Mouse (Mus musculus) hindbrain, embryonic 16.5 days (tissue): ENCODE measurements around the gene Gm48551. TPM values are rescaled to one million over a fixed set of nuclear protein-coding genes. Genes with fewer than 3 reads are reported as not detected.
A peak's percentile ranks its signal among the peaks of the same experiment; 100 is the strongest.

ENCODE experiments used
- ATAC-seq: fragments of 200-750 bp; cut with Nextera tagmentation; 2 replicates; pipeline ENCODE4 v1.8.0; 2017; ENCODE audit warnings: moderate TSS enrichment, moderate library complexity
- H3K27ac ChIP-seq: fragments of 300-500 bp; sonication (generic); 2 replicates; pipeline ENCODE4 v1.5.1; 2014; ENCODE audit warnings: low read depth, mild to moderate bottlenecking, control low read depth, low read length, moderate library complexity
- H3K27me3 ChIP-seq: fragments of 300-500 bp; sonication (generic); replicated peaks from 2 replicates; pipeline ENCODE4 v1.6.1; 2014; ENCODE audit warnings: low read length; ENCODE audit not compliant: control insufficient read depth, insufficient read depth
- H3K36me3 ChIP-seq: fragments of 300-500 bp; sonication (generic); 2 replicates; pipeline ENCODE4 v1.6.1; 2014; ENCODE audit warnings: mild to moderate bottlenecking, low read length, moderate library complexity, mixed read lengths; ENCODE audit not compliant: control insufficient read depth, insufficient read depth
- H3K4me1 ChIP-seq: fragments of 300-500 bp; sonication (generic); 2 replicates; pipeline ENCODE4 v1.6.1; 2014; ENCODE audit warnings: low read depth, low read length; ENCODE audit not compliant: control insufficient read depth, insufficient read depth
- H3K4me2 ChIP-seq: fragments of 300-500 bp; sonication (generic); 2 replicates; pipeline ENCODE4 v1.6.1; 2014; ENCODE audit warnings: mild to moderate bottlenecking, low read length, control low read depth, moderate library complexity
- H3K4me3 ChIP-seq: fragments of 300-500 bp; sonication (generic); 2 replicates; pipeline ENCODE4 v1.5.1; 2014; ENCODE audit warnings: mild to moderate bottlenecking, low read length, control low read depth, moderate library complexity
- H3K9ac ChIP-seq: fragments of 300-500 bp; sonication (generic); 2 replicates; pipeline ENCODE4 v1.6.1; 2014; ENCODE audit warnings: low read depth, mild to moderate bottlenecking, control low read depth, low read length, moderate library complexity
- H3K9me3 ChIP-seq: fragments of 300-500 bp; sonication (generic); 2 replicates; pipeline ENCODE4 v1.6.1; 2014; ENCODE audit warnings: mild to moderate bottlenecking, low read length, moderate library complexity; ENCODE audit not compliant: control insufficient read depth
- WGBS: fragments of 180-500 bp; shearing (Covaris S2); extraction: QIAGEN DNeasy Blood & Tissue Kit; methylation state at CpG from one replicate; pipeline ENCODE4 v1.1.7; 2014; 5-methylcytosine and 5-hydroxymethylcytosine counted together
- polyA plus RNA-seq: library from polyadenylated mRNA; unstranded; fragments of >200 nt; fragmentation: Nextera tagmentation; extraction: Ambion mirVana; gene quantifications from 2 replicates; pipeline ENCODE4 v1.2.1, GENCODE M21; 2015

Gene Gm48551
- polyA plus RNA-seq, 1 experiment from 2014 or later, result 7.9 TPM

DNA sequence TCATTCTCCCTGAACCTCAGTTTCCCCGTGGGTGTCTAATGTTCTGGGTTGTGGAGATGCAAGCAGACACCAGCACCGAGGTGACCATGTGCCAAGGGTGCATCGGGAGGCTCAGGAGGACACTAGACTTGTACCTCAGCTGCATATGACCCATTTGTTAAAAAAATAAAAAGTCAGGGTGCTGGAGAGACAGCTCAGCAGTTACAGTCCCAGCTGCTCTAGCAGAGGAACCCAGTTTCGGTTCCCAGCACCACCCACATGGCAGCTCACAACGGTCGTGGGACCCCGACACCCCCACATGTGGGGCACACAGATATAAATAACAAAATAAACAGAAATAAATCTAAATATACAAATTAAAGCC lies 44.2 kb downstream of the Gm48551 start:
- 88% methylated on average over 7 of the region's 7 CpGs for WGBS
- Histone ChIP-seq H3K4me2 (no peak overlapping the region), H3K36me3 (no peaks in the 10 kb centered on the region), H3K9ac (no peak overlapping the region), H3K4me1 (peaks cover 52% of the 10 kb centered on the region), H3K9me3 (no peaks in the 10 kb centered on the region; the same call in 1 of the 2 replicates), H3K4me3 (no peak overlapping the region), H3K27me3 (peaks cover 12% of the 10 kb centered on the region), H3K27ac (no peak overlapping the region)
- ATAC-seq, result no peak

DNA sequence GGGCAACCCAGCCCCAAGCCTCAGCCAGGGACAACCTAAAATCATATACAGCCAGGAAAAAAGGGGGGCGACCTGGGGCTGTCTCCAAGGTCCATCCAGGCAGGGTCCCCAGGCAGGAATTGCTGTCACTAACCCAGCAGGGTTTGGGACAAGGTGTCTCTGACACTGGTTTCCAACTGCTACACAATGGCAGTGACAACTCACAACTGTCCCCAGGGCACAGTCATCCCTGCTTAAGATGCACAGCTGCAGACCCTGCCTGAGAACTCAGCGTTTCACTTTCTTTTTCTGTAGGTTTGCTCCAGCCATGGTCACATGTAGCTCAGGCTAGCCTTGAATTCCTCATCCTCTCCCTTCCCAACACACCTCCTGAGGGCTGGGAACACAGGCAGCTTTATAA lies 44.8 kb downstream of the Gm48551 start:
- Histone ChIP-seq H3K9me3 (no peaks in the 10 kb centered on the region; the same call in 1 of the 2 replicates), H3K27me3 (peaks cover 12% of the 10 kb centered on the region), H3K4me2 (peak overlapping the region; percentile 88), H3K4me3 (peak overlapping the region; percentile 82; the same call in 1 of the 2 replicates), H3K9ac (no peak overlapping the region; the same call in 1 of the 2 replicates), H3K36me3 (no peaks in the 10 kb centered on the region), H3K27ac (no peak overlapping the region; the same call in 1 of the 2 replicates), H3K4me1 (peaks cover 54% of the 10 kb centered on the region)
- no peak for ATAC-seq
- WGBS, result 24% methylated on average over 2 of the region's 2 CpGs

DNA sequence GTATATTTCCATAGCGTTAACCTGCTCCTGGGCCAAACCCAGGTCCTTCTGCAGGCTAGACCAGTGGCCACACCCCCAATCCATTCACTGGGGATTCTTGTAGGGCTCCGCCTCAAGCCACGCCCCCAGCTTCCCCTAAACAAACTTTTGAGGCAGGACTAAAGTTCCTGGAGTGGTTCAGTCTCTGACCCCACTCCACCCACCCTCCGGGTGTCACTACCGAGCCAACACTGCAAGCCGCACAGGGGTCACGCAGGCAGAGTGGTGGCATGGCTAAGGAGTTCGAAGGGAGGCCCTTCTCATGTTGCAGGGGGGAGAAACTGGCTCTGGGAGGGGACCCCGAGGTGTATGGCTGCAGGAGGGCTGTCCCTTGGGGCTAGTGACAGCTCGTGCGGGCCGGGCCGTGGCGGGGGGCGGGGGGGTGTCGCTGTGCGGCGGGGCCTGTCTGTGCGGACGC lies 45.4 kb downstream of the Gm48551 start:
- peaks cover 49% of the 10 kb centered on the region for H3K4me1 ChIP-seq
- H3K27ac ChIP-seq, result peak overlapping the region; percentile 96
- H3K36me3 ChIP-seq, result no peaks in the 10 kb centered on the region
- peak overlapping the region; percentile 87 for H3K9ac ChIP-seq
- WGBS, result under 1% methylated on average over 20 of the region's 20 CpGs
- H3K9me3 ChIP-seq, result no peaks in the 10 kb centered on the region; the same call in 1 of the 2 replicates
- ATAC-seq, result no peak
- peaks cover 12% of the 10 kb centered on the region for H3K27me3 ChIP-seq
- peak overlapping the region; percentile 88 for H3K4me2 ChIP-seq
- peak overlapping the region; percentile 82 for H3K4me3 ChIP-seq

DNA sequence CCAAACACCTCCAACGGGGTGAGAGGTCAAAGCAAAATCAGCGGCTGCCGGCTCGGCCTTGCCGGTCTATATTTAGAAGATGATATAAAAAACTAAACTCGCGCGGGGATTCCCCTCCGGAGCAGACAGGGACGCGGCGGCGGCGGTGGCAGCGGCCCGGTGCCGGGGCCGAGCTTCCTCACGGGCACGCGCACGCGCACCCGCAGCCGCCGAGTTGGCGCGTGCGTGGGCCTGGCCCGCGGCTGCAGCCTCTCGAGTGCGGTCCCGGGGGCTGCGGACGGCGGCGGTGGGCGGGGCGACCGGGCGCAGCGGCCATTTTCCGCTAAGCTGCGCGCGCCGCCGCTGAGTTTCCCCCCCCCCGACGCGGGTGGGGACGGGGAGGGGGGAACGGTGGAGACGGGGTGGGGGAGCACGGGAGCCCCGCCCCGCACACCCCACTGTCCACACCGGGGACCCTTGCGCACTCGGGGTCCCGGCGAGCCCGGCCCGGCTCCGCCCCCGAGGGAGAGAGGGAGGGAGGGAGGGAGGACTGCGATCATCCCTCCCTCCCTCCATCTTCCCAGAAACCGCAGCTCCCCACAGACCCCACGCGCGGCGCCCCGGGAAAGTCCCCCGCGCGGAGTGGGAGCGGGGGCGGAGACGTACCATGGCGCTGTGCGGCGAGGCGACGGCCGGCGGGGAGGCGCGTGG lies 46.0 kb downstream of the Gm48551 start:
- ATAC-seq, result peak; percentile 8; the same call in 1 of the 2 replicates
- Histone ChIP-seq H3K9me3 (no peaks in the 10 kb centered on the region; the same call in 1 of the 2 replicates), H3K27me3 (peaks cover 10% of the 10 kb centered on the region), H3K36me3 (no peaks in the 10 kb centered on the region), H3K4me3 (peak overlapping the region; percentile 82), H3K27ac (peak overlapping the region; percentile 96), H3K4me1 (peaks cover 42% of the 10 kb centered on the region), H3K9ac (peak overlapping the region; percentile 87), H3K4me2 (peak overlapping the region; percentile 88)
- under 1% methylated on average over 45 of the region's 89 CpGs for WGBS

DNA sequence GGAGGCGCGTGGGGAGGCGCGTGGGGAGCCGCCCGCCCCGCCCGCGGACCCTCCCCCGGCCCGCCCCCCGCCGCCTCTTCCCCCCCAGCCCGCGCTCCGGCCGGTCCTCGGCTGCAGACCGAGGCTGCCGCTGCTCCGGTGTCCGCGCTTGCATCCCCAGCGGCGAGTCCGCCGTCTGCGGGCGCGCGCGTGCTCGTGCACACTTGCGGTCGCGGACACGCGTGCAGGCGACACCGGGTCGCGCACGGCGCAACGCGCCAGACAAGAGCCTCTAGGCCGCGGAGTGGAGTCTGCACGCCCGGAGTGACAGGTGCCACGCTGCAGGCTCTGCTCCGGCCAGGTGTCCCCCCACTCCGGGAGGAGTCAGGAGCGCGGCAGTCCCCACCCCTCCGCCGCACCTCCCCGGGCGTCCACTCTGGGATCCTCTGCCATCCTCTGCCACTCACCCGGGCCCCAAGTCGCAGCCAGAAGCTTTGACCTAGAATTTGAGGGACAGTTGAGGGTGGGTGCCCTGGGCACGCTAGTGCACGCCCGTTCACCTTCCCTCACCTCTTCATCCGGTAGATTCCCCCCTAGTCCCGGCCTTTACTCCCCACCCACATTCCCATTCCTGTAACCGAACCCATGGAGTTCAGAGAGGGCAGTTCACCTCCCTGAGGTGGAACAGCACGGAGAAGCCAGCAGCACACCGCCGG lies 46.7 kb downstream of the Gm48551 start:
- no peaks in the 10 kb centered on the region for H3K36me3 ChIP-seq
- H3K27me3 ChIP-seq, result peaks cover 8% of the 10 kb centered on the region; the same call in 1 of the 2 replicates
- H3K4me1 ChIP-seq, result peaks cover 38% of the 10 kb centered on the region
- H3K9me3 ChIP-seq, result no peaks in the 10 kb centered on the region; the same call in 1 of the 2 replicates
- peak overlapping the region; percentile 82 for H3K4me3 ChIP-seq
- WGBS, result 2% methylated on average over 43 of the region's 70 CpGs
- H3K9ac ChIP-seq, result peak overlapping the region; percentile 87
- ATAC-seq, result peak; percentile 5
- H3K4me2 ChIP-seq, result peak overlapping the region; percentile 88
- H3K27ac ChIP-seq, result peak overlapping the region; percentile 96

DNA sequence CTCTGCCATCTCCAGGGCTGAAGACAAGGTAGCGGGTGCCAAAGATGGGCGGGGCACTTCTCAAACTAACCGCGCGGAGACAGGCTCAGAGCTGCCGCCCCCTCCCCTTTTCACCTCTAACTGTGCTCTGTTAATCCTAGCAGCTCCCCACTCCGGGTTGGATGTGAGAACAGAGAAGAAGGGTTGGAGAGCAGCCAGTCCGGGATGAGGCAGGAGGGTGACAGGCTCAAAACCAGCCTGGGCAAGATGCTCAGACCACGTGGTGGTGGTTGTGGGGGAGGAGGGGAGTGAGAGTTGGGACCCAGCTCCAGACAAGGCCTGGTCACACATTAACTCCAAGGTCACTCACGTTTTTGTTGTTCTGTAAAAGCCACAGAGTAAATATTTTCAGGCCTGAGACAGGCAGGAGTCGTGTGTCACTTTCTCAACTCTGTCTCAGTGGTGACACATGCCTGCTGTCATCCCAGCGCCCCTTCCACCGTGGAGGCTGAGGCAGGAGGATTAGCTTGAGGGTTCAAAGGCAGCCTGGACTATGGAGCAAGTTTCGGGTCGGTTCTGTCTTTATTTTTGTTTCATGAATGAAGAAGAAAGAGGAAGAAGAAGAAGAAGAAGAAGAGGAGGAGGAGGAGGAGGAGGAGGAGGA lies 47.4 kb downstream of the Gm48551 start:
- H3K4me2 ChIP-seq, result peak overlapping the region; percentile 88
- peak; percentile 3; the same call in 1 of the 2 replicates for ATAC-seq
- H3K27ac ChIP-seq, result peak overlapping the region; percentile 96
- WGBS, result 12% methylated on average over 15 of the region's 15 CpGs
- peak overlapping the region; percentile 82 for H3K4me3 ChIP-seq
- no peak overlapping the region; the same call in 1 of the 2 replicates for H3K9ac ChIP-seq
- peaks cover 34% of the 10 kb centered on the region for H3K4me1 ChIP-seq
- peaks cover 8% of the 10 kb centered on the region; the same call in 1 of the 2 replicates for H3K27me3 ChIP-seq
- H3K36me3 ChIP-seq, result no peaks in the 10 kb centered on the region
- H3K9me3 ChIP-seq, result no peaks in the 10 kb centered on the region; the same call in 1 of the 2 replicates

DNA sequence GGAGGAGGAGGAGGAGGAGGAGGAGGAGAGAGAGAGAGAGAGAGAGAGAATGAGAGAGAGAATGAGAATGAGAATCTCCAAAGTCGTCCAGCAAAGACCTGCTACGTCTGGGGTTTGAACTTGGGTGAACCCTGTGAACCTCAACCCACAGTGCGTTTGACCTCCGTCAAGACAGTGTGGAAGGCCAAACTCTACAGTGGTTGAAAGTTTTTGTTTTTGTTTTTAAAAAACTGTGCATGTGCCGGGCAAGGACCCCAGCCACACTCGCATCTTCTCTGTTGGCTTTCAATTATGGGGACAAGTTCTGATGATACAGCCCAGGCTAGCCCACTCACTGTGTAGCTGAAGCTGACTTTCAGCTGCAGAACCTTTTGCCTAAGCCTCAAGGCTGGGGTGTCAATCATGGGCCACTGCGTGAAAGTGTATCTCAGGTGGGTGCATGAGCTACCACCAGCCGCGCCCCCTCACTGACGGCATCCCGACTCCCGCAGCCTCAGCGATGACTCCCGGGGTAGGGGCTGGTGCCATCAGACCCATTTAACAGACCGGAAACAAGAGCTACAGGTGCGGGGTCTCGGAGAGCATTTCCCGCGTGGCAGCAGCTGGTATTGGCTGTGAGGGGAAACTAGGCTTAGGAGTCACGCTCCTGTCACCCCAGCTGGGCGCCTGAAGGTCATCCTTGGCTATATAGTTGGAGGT lies 48.1 kb downstream of the Gm48551 start:
- peak overlapping the region; percentile 33 for H3K27ac ChIP-seq
- WGBS, result 59% methylated on average over 21 of the region's 21 CpGs
- peak overlapping the region; percentile 48; the same call in 1 of the 2 replicates for H3K9ac ChIP-seq
- ATAC-seq, result peak; percentile 4
- peaks cover 6% of the 10 kb centered on the region; the same call in 1 of the 2 replicates for H3K27me3 ChIP-seq
- H3K9me3 ChIP-seq, result no peaks in the 10 kb centered on the region; the same call in 1 of the 2 replicates
- H3K4me3 ChIP-seq, result peak overlapping the region; percentile 33
- H3K4me2 ChIP-seq, result peak overlapping the region; percentile 61
- H3K4me1 ChIP-seq, result peaks cover 27% of the 10 kb centered on the region
- no peaks in the 10 kb centered on the region for H3K36me3 ChIP-seq

DNA sequence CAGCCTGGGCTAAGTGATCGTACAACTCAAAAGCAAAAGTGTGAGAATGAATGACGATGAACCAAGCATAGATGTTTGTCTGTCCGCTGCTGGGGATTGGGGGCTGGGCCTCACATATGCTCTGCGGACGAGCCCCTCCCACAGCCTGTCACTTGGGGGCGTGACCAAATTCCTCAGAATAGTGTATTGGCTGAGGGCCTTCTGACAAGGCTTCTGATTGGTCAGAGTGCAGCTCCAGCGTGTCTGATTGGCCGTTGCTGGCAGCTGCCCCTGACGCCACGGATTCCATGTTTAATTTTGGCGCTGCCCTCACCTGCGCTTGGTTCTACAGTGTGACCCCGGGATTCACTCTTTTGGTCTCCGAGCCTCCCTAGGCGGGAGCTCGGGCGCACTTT lies 48.6 kb downstream of the Gm48551 start:
- H3K27ac ChIP-seq, result peak overlapping the region; percentile 48
- peak overlapping the region; percentile 61 for H3K4me2 ChIP-seq
- peak overlapping the region; percentile 48 for H3K9ac ChIP-seq
- peaks cover 2% of the 10 kb centered on the region; the same call in 1 of the 2 replicates for H3K27me3 ChIP-seq
- peak; percentile 89 for ATAC-seq
- no peaks in the 10 kb centered on the region; the same call in 1 of the 2 replicates for H3K9me3 ChIP-seq
- H3K4me3 ChIP-seq, result peak overlapping the region; percentile 33
- no peaks in the 10 kb centered on the region for H3K36me3 ChIP-seq
- 3% methylated on average over 17 of the region's 17 CpGs for WGBS
- H3K4me1 ChIP-seq, result peaks cover 25% of the 10 kb centered on the region
